8 mouse cellular contexts compared by ENCODE assay signal in genomic region chr4:135493691-135494520, GRCm38 (mm10). TPM values are rescaled to one million over a fixed set of nuclear protein-coding genes. Genes with fewer than 3 reads are reported as not detected.
DNase-seq lines count a peak whose midpoint lies in the region; ATAC-seq lines count a peak whose summit lies in the region.

No protein-coding gene starts in this region.

- 0 out of 2 replicates have a peak, but pooled peaks cover 4% of the 10 kb centered on the region for H3K36me3 ChIP-seq in forebrain, embryonic 14.5 days (ENCODE audit: control insufficient read depth, insufficient read depth, low read length)
- H3K36me3 ChIP-seq in intestine, embryonic 14.5 days (ENCODE audit: control insufficient read depth, insufficient read depth, low read length): peaks cover 18% of the 10 kb centered on the region; the same call in 1 of the 2 replicates
- no peaks in the 10 kb centered on the region for H3K36me3 ChIP-seq in limb, embryonic 10.5 days

- H3K9me3 ChIP-seq in forebrain, embryonic 14.5 days (replicated peaks; ENCODE audit: control insufficient read depth, low read length): no peaks in the 10 kb centered on the region
- H3K9me3 ChIP-seq in intestine, embryonic 14.5 days (ENCODE audit: control insufficient read depth, low read length): no peaks in the 10 kb centered on the region
- no peaks in the 10 kb centered on the region for H3K9me3 ChIP-seq in limb, embryonic 10.5 days (replicated peaks)

- peak; percentile 33 for ATAC-seq in forebrain, embryonic 14.5 days
- peak; percentile 25; the same call in 1 of the 2 replicates for ATAC-seq in intestine, embryonic 14.5 days (replicated peaks; ENCODE audit: low FRiP score, low TSS enrichment, low read depth)
- ATAC-seq in megakaryocyte-erythroid progenitor cell, adult 5-6 weeks (replicated peaks; ENCODE audit: low FRiP score, low TSS enrichment, poor library complexity, severe bottlenecking): 0 out of 2 replicates have a peak, but pooled peaks have one; percentile 24

- WGBS in forebrain, embryonic 14.5 days: under 1% methylated on average over 33 of the region's 33 CpGs
- 3% methylated on average over 33 of the region's 33 CpGs for WGBS in intestine, embryonic 14.5 days
- WGBS in limb, embryonic 10.5 days: 5% methylated on average over 33 of the region's 33 CpGs

- no peaks in the 10 kb centered on the region for H3K27me3 ChIP-seq in forebrain, embryonic 14.5 days (replicated peaks; ENCODE audit: control insufficient read depth, insufficient read depth, low read length)
- no peaks in the 10 kb centered on the region for H3K27me3 ChIP-seq in intestine, embryonic 14.5 days (replicated peaks; ENCODE audit: control insufficient read depth, insufficient read depth, low read length)
- no peaks in the 10 kb centered on the region for H3K27me3 ChIP-seq in limb, embryonic 10.5 days (ENCODE audit: low read depth, poor library complexity, severe bottlenecking)

- 0 out of 2 replicates have a peak, but pooled peaks cover 4% of the 10 kb centered on the region for H3K4me1 ChIP-seq in forebrain, embryonic 14.5 days (ENCODE audit: control insufficient read depth, insufficient read depth, low read length)
- peaks cover 7% of the 10 kb centered on the region; the same call in 1 of the 2 replicates for H3K4me1 ChIP-seq in intestine, embryonic 14.5 days (replicated peaks; ENCODE audit: control insufficient read depth, insufficient read depth, low read length)
- peaks cover 27% of the 10 kb centered on the region for H3K4me1 ChIP-seq in limb, embryonic 10.5 days

- peak overlapping the region; percentile 60 for H3K9ac ChIP-seq in forebrain, embryonic 14.5 days (ENCODE audit: low read length)
- H3K9ac ChIP-seq in intestine, embryonic 14.5 days (ENCODE audit: low read length): peak overlapping the region; percentile 31

- H3K27ac ChIP-seq in forebrain, embryonic 14.5 days (ENCODE audit: low read depth, low read length): no peak overlapping the region
- 0 out of 2 replicates have a peak overlapping the region, but pooled peaks have one; percentile 18 for H3K27ac ChIP-seq in intestine, embryonic 14.5 days (ENCODE audit: low read depth)
- H3K27ac ChIP-seq in limb, embryonic 10.5 days: no peak overlapping the region

- peak overlapping the region; percentile 60 for H3K4me3 ChIP-seq in forebrain, embryonic 14.5 days (ENCODE audit: low read depth, low read length)
- peak overlapping the region; percentile 69 for H3K4me3 ChIP-seq in intestine, embryonic 14.5 days (ENCODE audit: low read depth, low read length)
- peak overlapping the region; percentile 78 for H3K4me3 ChIP-seq in limb, embryonic 10.5 days

- peak overlapping the region; percentile 94 for H3K4me2 ChIP-seq in forebrain, embryonic 14.5 days (ENCODE audit: low read length)
- H3K4me2 ChIP-seq in intestine, embryonic 14.5 days (ENCODE audit: low read length): peak overlapping the region; percentile 91

- DNase-seq in gastrocnemius, adult 18-20 months (ENCODE audit: low spot score): peak; percentile 15
- no peak for DNase-seq in gastrocnemius, postnatal 10 days
- peak; percentile 74 for DNase-seq in cerebellum, adult 11-12 months
- peak; percentile 58 for DNase-seq in forebrain, embryonic 14.5 days (ENCODE audit: low spot score)
- peak; percentile 74 for DNase-seq in intestine, embryonic 14.5 days (ENCODE audit: low spot score)
- peak; percentile 47 for DNase-seq in limb, embryonic 10.5 days (ENCODE audit: low spot score)
- DNase-seq in spleen, postnatal 14 days (ENCODE audit: low spot score in 2 of 2): peak; percentile 22 to 23

RNA-seq across cellular contexts. Expression of gene Stpg1, which starts 0.7 kb away (rescaled TPM):
- under 1 TPM in 1 of 2 experiments, not detected in 1; 0.24 TPM for total RNA-seq in gastrocnemius, adult 18-20 months (2021)
- total RNA-seq in gastrocnemius, postnatal 10 days (2021): not detected
- 0.19 TPM in 2 replicates for polyA plus RNA-seq in forebrain, embryonic 14.5 days (2014; fragmentation: Nextera tagmentation; extraction: Ambion mirVana)
- 0.19 and 0.42 TPM in 2 replicates for polyA plus RNA-seq in intestine, embryonic 14.5 days (2014; fragmentation: Nextera tagmentation; extraction: Ambion mirVana)
- 0.11 TPM in 1 of 2 replicates, not detected in the other for polyA plus RNA-seq in limb, embryonic 10.5 days (2016; fragmentation: Nextera tagmentation; extraction: Ambion mirVana)
- total RNA-seq in megakaryocyte-erythroid progenitor cell, adult 5-6 weeks (2014; fragmentation: Nextera tagmentation): not detected in 2 replicates
- not detected in 2 replicates for total RNA-seq in megakaryocyte-erythroid progenitor cell, adult 5-6 weeks (2017)

RNA-seq across cellular contexts. Expression of gene Nipal3, which starts 0.9 kb away (rescaled TPM):
- 10 to 100 TPM; 14.2 to 17.2 TPM for total RNA-seq in gastrocnemius, adult 18-20 months (2021)
- total RNA-seq in gastrocnemius, postnatal 10 days (2021): 1 to 10 TPM; 6.4 to 6.9 TPM
- polyA plus RNA-seq in forebrain, embryonic 14.5 days (2014; fragmentation: Nextera tagmentation; extraction: Ambion mirVana): 5.3 and 6.4 TPM in 2 replicates
- polyA plus RNA-seq in intestine, embryonic 14.5 days (2014; fragmentation: Nextera tagmentation; extraction: Ambion mirVana): 4.3 and 6.7 TPM in 2 replicates
- 1.7 and 2.2 TPM in 2 replicates for polyA plus RNA-seq in limb, embryonic 10.5 days (2016; fragmentation: Nextera tagmentation; extraction: Ambion mirVana)
- 14.5 and 19.2 TPM in 2 replicates for total RNA-seq in megakaryocyte-erythroid progenitor cell, adult 5-6 weeks (2014; fragmentation: Nextera tagmentation)
- 17.0 and 32.2 TPM in 2 replicates for total RNA-seq in megakaryocyte-erythroid progenitor cell, adult 5-6 weeks (2017)
